Mouse (Mus musculus): Measurements from ENCODE around the gene Celf5. TPM values are rescaled to one million over a fixed set of nuclear protein-coding genes. Genes with fewer than 3 reads are reported as not detected.

The Celf5 gene
- polyA plus RNA-seq, 1 experiment, result 0.27 TPM

DNA sequence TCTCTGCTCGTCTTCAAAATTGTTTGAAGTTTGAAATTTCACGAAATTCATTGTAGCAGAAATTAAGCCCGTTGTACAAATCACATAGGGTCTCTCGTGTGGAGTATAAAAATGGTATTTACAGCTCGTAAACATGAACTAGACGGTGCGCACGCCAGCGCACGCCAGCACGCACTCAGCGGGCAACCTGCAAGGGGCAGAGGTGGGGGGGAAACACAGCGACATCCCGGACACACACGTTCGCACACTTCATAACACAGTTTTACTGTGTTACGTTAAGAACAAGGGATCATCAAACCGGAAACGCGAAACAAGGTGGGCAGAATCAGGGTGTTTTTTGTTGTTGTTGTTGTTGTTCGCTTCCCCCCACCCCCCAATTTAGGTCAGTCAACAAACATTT is 23.1 kb downstream of the Celf5 start:
- Histone ChIP-seq H3K4me1 (ENCODE audit: control insufficient read depth, insufficient read depth, low read length) (no peaks in the 10 kb centered on the region), H3K27ac (ENCODE audit: insufficient read depth, low read depth, low read length) (no peak overlapping the region), H3K36me3 (ENCODE audit: control insufficient read depth, insufficient read depth, low read length) (no peaks in the 10 kb centered on the region), H3K27me3 (replicated peaks; ENCODE audit: control insufficient read depth, insufficient read depth, low read length) (no peaks in the 10 kb centered on the region), H3K4me3 (ENCODE audit: insufficient read depth, low read depth, low read length) (no peak overlapping the region)
- TF ChIP-seq CTCF (conservative IDR thresholded peaks at IDR 0.05; ENCODE audit: insufficient read depth, insufficient read length, low read depth, low read length) (no peak), POLR2A (IDR thresholded peaks at IDR 0.05; ENCODE audit: low read depth, low read length) (no peak)
- no peak for DNase-seq
- 68% methylated on average over 21 of the region's 21 CpGs for WGBS

- WGBS, result 82% methylated on average over 6 of the region's 6 CpGs
- Histone ChIP-seq H3K4me1 (ENCODE audit: control insufficient read depth, insufficient read depth, low read length) (no peaks in the 10 kb centered on the region), H3K27me3 (replicated peaks; ENCODE audit: control insufficient read depth, insufficient read depth, low read length) (no peaks in the 10 kb centered on the region), H3K4me3 (ENCODE audit: insufficient read depth, low read depth, low read length) (no peak overlapping the region), H3K27ac (ENCODE audit: insufficient read depth, low read depth, low read length) (no peak overlapping the region), H3K36me3 (ENCODE audit: control insufficient read depth, insufficient read depth, low read length) (no peaks in the 10 kb centered on the region)
- TF ChIP-seq POLR2A (IDR thresholded peaks at IDR 0.05; ENCODE audit: low read depth, low read length) (no peak), CTCF (conservative IDR thresholded peaks at IDR 0.05; ENCODE audit: insufficient read depth, insufficient read length, low read depth, low read length) (no peak)
- no peak for DNase-seq
Measured at GRCm38 (mm10) chr10:81458267-81458666, 24.2 kb downstream of the Celf5 start.

DNA sequence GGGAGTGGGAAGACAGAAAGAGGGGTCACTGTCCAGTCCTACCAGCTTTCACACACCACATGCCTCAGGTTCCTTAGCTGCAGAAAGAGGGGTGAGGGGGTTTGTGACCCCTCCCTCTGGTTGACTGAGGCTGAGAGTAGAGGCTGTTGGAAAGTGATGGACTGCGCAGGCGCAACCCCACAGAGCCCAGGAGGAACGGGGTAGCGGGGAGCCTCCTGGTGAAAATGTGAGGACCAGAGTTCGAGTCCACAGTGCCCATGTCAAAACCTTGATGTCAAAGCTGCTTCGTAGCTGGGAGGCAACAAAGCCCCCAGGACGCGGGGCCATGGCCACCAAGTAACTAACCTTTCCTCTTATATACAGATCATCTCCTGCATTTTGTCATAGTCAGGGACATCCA is 24.9 kb downstream of the Celf5 start:
- TF ChIP-seq POLR2A (IDR thresholded peaks at IDR 0.05; ENCODE audit: low read depth, low read length), result no peak
- no peak for TF ChIP-seq CTCF (conservative IDR thresholded peaks at IDR 0.05; ENCODE audit: insufficient read depth, insufficient read length, low read depth, low read length)
- no peak for DNase-seq
- Histone ChIP-seq H3K27ac (ENCODE audit: insufficient read depth, low read depth, low read length) (no peak overlapping the region), H3K4me3 (ENCODE audit: insufficient read depth, low read depth, low read length) (no peak overlapping the region), H3K4me1 (ENCODE audit: control insufficient read depth, insufficient read depth, low read length) (no peaks in the 10 kb centered on the region), H3K36me3 (ENCODE audit: control insufficient read depth, insufficient read depth, low read length) (no peaks in the 10 kb centered on the region), H3K27me3 (replicated peaks; ENCODE audit: control insufficient read depth, insufficient read depth, low read length) (no peaks in the 10 kb centered on the region)
- WGBS, result 88% methylated on average over 8 of the region's 8 CpGs

GRCm38 (mm10) chr10:81456983-81457563 is 25.4 kb downstream of the Celf5 start:
- TF ChIP-seq POLR2A (IDR thresholded peaks at IDR 0.05; ENCODE audit: low read depth, low read length), result no peak
- no peak for TF ChIP-seq CTCF (conservative IDR thresholded peaks at IDR 0.05; ENCODE audit: insufficient read depth, insufficient read length, low read depth, low read length)
- no peaks in the 10 kb centered on the region for H3K4me1 ChIP-seq (ENCODE audit: control insufficient read depth, insufficient read depth, low read length)
- H3K27me3 ChIP-seq (replicated peaks; ENCODE audit: control insufficient read depth, insufficient read depth, low read length), result no peaks in the 10 kb centered on the region
- DNase-seq, result no peak
- no peaks in the 10 kb centered on the region for H3K36me3 ChIP-seq (ENCODE audit: control insufficient read depth, insufficient read depth, low read length)
- no peak overlapping the region for H3K4me3 ChIP-seq (ENCODE audit: insufficient read depth, low read depth, low read length)
- H3K27ac ChIP-seq (ENCODE audit: insufficient read depth, low read depth, low read length), result no peak overlapping the region
- WGBS, result 43% methylated on average over 12 of the region's 12 CpGs

GRCm38 (mm10) chr10:81455181-81455895 is 27.2 kb downstream of the Celf5 start, which contains the start of gene Nfic:
Gene Nfic (minus strand): TSS chr10:81455635.
- H3K4me1 ChIP-seq (ENCODE audit: control insufficient read depth, insufficient read depth, low read length), result no peaks in the 10 kb centered on the region
- H3K36me3 ChIP-seq (ENCODE audit: control insufficient read depth, insufficient read depth, low read length), result no peaks in the 10 kb centered on the region
- H3K4me3 ChIP-seq (ENCODE audit: insufficient read depth, low read depth, low read length), result no peak within 1 kb of the TSS
- TF ChIP-seq CTCF (conservative IDR thresholded peaks at IDR 0.05; ENCODE audit: insufficient read depth, insufficient read length, low read depth, low read length) (no peak), POLR2A (IDR thresholded peaks at IDR 0.05; ENCODE audit: low read depth, low read length) (no peak)
- 58% methylated on average over 28 of the region's 28 CpGs for WGBS
- no peaks in the 10 kb centered on the region for H3K27me3 ChIP-seq (replicated peaks; ENCODE audit: control insufficient read depth, insufficient read depth, low read length)
- H3K27ac ChIP-seq (ENCODE audit: insufficient read depth, low read depth, low read length), result no peak within 1 kb of the TSS
- DNase-seq, result no peak

GRCm38 (mm10) chr10:81454106-81454505 is 28.4 kb downstream of the Celf5 start:
- Histone ChIP-seq H3K27me3 (replicated peaks; ENCODE audit: control insufficient read depth, insufficient read depth, low read length) (no peaks in the 10 kb centered on the region), H3K27ac (ENCODE audit: insufficient read depth, low read depth, low read length) (no peak overlapping the region)
- 81% methylated on average over 2 of the region's 2 CpGs for WGBS

DNA sequence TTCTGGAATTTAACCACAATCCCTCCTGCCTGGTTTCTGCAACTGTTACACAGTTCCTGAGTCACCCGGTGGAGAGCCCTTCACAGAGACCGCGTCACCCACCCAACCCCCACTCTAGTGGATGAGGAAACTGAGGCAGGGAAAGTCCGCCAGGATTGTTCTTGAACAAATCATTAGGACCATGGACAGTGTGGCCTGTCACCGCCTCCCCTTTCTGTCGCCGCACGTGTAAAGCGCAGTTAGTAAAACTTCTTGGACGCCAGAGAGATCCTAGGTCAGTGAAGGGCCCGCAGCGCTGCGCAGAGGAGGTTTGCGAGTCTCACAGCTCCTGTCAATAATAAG is 29.6 kb downstream of the Celf5 start:
- TF ChIP-seq CTCF (conservative IDR thresholded peaks at IDR 0.05; ENCODE audit: insufficient read depth, insufficient read length, low read depth, low read length) (no peak), POLR2A (IDR thresholded peaks at IDR 0.05; ENCODE audit: low read depth, low read length) (no peak)
- Histone ChIP-seq H3K4me1 (ENCODE audit: control insufficient read depth, insufficient read depth, low read length) (no peaks in the 10 kb centered on the region), H3K36me3 (ENCODE audit: control insufficient read depth, insufficient read depth, low read length) (no peaks in the 10 kb centered on the region), H3K27me3 (replicated peaks; ENCODE audit: control insufficient read depth, insufficient read depth, low read length) (no peaks in the 10 kb centered on the region), H3K4me3 (ENCODE audit: insufficient read depth, low read depth, low read length) (no peak overlapping the region), H3K27ac (ENCODE audit: insufficient read depth, low read depth, low read length) (no peak overlapping the region)
- 6% methylated on average over 14 of the region's 14 CpGs for WGBS
- DNase-seq, result no peak

More at GRCm38 (mm10) chr10:81454106-81454505, 28.4 kb downstream of the Celf5 start:
- DNase-seq, result no peak
- H3K36me3 ChIP-seq (ENCODE audit: control insufficient read depth, insufficient read depth, low read length), result no peaks in the 10 kb centered on the region
- TF ChIP-seq POLR2A (IDR thresholded peaks at IDR 0.05; ENCODE audit: low read depth, low read length) (no peak), CTCF (conservative IDR thresholded peaks at IDR 0.05; ENCODE audit: insufficient read depth, insufficient read length, low read depth, low read length) (no peak)
- no peaks in the 10 kb centered on the region for H3K4me1 ChIP-seq (ENCODE audit: control insufficient read depth, insufficient read depth, low read length)
- no peak overlapping the region for H3K4me3 ChIP-seq (ENCODE audit: insufficient read depth, low read depth, low read length)
